Mouse (Mus musculus) embryo, embryonic 11.5 days (tissue): Measurements from ENCODE around the gene H2-DMb1.

Experiments
- DNase-seq: peaks from one replicate; pipeline ENCODE4 v3.0.0-alpha.2; 2012; ENCODE audit warnings: low read depth, low spot score

Gene H2-DMb1

GRCm38 (mm10) chr17:34188986-34189385 is 36.1 kb downstream of the H2-DMb1 start:
- no peak for DNase-seq

DNA sequence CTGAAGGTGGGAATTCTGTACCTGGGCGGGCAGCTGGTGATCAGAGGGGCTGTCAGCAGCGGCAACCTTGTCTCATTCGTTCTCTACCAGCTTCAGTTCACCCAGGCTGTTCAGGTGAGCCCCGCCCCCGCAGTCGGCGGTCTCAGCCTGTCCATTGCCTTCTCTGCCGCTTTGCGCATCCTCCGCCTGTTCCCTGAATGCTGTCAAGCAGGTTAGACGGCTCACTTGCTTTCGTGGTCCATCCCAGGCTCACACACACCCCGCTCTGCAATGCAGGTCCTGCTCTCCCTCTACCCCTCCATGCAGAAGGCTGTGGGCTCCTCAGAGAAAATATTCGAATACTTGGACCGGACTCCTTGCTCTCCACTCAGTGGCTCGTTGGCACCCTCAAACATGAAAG is 40.0 kb downstream of the H2-DMb1 start:
- DNase-seq: no peak

- DNase-seq: no peak
These were observed 40.6 kb downstream of the H2-DMb1 start for GRCm38 (mm10) chr17:34193468-34193867.

DNA sequence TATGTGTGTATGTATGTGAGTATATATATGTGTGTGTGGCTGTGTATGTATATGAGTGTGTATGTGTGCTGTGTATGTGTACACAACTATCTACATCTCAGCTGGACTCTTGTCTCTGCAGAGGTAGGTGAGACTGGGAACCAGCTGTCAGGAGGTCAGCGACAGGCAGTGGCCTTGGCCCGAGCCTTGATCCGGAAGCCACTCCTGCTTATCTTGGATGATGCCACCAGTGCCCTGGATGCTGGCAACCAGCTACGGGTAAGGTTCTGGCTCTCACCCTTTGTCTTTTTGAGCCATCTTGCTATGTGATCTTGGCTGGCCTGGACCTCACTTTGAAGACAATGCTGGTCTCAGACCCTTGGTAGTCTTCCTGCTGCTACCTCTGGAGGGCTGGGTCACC is 41.9 kb downstream of the H2-DMb1 start:
- no peak for DNase-seq

DNA sequence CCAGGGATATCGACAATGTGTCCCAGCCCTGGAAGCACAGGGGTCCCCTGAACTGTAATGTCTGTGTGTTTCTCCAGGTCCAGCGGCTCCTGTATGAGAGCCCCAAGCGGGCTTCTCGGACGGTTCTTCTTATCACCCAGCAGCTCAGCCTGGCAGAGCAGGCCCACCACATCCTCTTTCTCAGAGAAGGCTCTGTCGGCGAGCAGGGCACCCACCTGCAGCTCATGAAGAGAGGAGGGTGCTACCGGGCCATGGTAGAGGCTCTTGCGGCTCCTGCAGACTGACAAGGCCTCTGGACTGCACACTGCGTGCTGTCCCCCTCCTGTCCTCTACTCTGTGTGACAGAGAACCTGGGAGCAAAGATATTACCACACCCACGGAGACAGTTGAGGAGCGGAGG is 43.6 kb downstream of the H2-DMb1 start:
- no peak for DNase-seq

DNA sequence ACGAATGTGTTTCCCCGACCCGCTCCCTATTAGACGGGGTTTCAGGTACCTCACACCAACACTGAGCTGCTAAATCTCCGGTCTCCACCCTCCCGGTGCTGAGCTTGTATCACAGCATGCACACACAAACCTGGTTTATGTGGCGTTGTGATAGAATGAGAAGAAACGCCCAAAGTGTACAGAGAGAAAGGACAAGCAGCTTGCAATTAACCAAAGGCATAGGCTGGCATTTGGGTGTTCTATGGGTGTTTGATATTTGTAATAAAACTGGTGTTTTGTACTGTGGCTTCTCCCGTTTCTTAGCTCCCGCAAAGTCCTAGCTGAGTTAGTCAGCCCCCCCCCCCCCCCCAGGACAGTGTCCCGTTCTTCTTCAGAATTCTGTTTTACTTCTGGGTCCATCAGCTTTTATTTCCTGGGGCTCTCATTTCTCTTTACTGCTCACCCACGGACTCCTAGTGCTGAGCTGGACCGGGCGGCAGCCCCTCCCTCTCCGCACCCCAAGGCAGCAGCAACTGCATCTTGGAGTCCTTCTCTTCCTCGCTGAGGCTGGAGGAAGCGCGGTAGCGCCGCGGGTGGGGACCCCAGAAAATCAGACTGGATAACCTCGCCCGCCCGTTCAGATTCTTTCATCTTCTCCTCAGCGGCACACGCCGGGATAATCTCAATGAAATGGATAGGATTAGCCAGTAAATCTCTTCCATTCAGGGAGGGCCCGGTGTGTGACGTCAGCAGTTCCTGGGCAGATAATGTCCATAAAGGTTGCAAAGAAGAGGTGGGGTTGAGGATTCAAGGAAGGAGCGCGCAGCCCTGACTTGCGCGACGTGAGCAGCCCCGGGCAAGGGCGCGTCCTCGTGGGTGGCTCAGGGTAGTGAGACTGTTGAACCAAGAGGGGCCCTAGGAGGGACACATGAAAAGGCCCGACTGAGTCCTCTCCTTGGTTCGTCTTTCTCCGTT is 44.3 kb downstream of the H2-DMb1 start, which contains the start of gene Psmb8:
Psmb8 (plus strand) TSS at position 781 of the 954 bp plus-strand sequence.
- peak; percentile 57 for DNase-seq

GRCm38 (mm10) chr17:34197904-34198520 is 45.1 kb downstream of the H2-DMb1 start:
- no peak for DNase-seq

DNA sequence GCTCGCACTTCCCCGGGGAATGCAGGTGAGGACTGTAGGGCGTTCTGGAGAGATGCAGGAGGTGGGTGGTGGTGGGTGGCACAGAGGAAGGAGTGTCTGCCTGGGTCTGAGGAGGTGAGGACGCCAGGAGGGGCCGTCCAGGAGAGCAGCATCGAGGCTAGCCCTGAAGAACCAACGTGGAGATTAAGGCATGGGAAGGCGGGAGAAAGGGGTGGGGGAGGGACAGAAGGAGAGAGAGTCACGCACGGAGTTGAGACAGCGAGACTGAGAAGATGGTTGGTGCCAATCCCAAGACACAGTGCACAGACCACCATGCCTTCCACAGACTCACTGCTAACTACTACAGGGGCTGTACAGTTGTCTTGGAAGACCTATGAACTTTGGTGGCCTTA is 45.6 kb downstream of the H2-DMb1 start:
- no peak for DNase-seq

DNA sequence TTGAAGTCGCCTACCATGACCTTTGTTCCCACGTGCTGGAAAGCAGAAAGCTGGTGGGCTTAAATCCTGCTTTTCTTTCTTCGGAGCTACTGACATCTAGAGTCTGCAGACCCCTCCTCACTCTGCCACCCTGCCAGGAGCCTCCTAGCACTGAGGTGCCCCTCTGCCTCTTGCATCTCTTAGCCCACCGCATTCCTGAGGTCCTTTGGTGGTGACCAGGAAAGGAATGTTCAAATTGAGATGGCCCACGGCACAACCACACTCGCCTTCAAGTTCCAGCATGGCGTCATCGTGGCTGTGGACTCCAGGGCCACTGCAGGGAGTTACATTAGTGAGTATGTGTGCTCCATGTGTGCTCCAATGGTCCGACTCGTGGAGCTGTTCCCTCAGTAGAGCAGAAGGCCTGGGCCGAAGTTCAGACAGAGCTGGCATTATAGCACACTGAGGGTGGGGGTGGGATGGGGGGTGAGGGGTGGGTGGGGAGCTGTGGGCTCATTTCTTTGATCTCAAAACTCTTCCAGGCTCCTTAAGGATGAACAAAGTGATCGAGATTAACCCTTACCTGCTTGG is 46.3 kb downstream of the H2-DMb1 start:
- no peak for DNase-seq

DNA sequence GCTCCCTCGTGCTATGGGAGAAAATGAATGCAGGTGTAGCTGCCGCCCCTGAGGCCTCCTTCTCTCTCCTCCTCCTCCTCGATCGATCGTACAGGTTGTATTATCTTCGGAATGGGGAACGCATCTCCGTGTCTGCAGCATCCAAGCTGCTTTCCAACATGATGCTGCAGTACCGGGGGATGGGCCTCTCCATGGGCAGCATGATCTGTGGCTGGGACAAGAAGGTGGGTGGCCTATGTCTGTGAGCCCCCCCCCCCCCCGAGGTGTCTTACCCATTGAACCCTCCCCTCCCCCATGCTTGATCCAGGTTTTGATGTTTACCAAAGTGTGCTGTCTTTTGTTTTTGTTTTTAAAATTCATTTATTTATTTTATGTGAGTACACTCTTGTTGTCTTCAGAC is 47.2 kb downstream of the H2-DMb1 start:
- DNase-seq: no peak

GRCm38 (mm10) chr17:34200772-34201505 is 48.1 kb downstream of the H2-DMb1 start:
- DNase-seq: no peak

GRCm38 (mm10) chr17:34201506-34202055 is 48.7 kb downstream of the H2-DMb1 start:
- no peak for DNase-seq

GRCm38 (mm10) chr17:34202760-34203442 is 50.0 kb downstream of the H2-DMb1 start:
- DNase-seq: no peak

DNA sequence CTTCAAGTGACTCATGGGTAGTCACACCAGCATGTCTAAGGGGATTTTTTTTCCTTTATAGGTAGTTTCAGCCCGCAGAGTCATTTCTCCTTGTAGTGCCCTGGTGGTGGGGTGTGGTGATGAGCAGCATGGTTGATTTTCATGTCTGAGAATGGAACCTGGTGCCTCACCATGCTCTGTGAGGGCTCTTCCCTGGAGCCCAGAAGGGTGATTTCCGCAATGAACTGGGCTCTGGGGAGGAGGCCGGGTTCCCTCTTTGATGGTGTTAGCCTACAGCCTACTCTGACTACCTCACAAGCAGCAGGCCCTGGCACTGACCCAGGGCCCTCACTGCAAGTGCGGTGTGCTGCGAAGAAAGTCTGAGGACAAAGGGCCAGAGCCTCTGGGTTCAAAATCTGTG is 50.6 kb downstream of the H2-DMb1 start, which contains the start of gene Tap2:
Tap2 (plus strand) TSS at position 84 of the 400 bp plus-strand sequence.
- DNase-seq: no peak

DNA sequence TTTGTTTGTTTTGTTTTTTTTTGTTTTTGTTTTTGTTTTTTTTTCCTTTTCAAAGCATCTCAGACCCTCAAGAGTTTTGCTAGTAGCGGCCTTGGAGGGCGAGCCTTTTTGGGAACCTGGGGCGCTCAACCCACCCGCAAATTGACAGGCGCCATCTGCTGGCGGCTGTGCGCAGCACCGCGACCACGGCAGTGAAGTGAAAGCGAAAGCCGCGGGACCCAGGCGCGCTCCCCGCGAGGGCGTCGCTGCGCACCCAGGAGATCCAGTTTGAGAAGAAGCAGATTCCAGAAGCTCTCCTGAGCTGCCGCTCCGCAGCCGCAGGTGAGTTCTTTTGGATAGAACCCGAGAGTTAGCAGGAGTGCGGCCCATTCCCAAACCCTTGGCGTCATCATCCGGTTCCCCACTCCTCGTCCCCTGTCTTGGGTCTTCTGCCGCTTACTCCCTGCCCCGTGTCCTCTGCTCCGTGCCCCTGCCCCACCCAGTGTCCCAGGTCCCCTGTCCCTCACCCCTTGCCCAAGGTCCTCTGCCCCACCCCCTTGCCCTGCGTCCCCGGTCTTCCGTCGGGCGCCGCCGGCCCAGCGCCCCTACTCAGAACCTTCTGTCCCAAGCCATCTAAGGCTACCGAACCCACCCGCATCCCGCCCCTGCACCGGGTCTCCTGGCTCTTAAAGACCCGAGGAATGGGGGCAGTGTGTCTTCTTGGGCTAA is 51.6 kb downstream of the H2-DMb1 start:
- DNase-seq: peak; percentile 65

DNA sequence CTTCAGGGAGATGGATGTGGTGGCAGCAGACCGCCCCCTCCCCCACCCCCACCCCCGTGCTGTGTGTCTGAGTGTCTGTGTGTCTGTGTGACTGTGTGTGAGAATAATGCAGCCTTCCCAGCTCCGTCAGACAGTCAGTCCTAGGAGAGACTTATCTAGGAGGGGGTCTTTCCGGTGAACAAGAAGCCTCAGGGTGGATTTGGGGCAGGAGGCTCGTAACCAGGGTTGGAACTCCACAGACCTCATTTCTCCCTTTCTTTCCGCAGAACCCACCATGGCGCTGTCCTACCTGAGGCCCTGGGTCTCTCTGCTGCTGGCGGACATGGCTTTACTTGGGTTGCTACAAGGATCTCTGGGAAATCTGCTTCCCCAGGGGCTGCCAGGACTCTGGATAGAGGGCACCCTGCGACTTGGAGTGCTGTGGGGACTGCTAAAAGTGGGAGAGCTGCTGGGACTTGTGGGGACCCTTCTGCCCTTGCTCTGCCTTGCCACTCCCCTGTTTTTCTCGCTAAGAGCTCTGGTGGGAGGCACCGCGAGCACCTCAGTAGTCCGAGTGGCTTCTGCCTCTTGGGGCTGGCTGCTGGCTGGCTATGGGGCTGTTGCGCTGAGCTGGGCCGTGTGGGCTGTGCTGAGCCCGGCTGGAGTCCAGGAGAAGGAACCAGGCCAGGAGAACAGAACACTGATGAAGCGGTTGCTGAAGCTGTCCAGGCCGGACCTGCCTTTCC is 52.3 kb downstream of the H2-DMb1 start:
- no peak for DNase-seq

DNA sequence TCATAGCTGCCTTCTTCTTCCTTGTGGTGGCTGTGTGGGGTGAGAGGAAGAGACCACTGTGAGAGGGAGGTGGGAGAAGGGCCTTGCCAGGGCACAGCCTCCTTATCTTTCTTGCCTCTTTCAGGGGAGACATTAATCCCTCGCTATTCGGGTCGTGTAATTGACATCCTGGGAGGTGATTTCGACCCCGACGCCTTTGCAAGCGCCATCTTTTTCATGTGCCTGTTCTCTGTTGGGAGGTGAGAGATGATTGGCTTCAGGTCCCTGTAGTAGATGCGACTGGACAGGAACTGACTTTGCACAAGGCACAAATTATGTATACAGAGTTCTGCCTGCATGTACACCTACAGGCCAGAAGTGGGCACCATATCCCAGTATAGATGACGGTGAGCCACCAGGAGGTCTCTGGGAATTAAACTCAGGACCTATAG is 52.9 kb downstream of the H2-DMb1 start:
- no peak for DNase-seq

- no peak for DNase-seq
These were observed 53.9 kb downstream of the H2-DMb1 start for GRCm38 (mm10) chr17:34206731-34207130.

DNA sequence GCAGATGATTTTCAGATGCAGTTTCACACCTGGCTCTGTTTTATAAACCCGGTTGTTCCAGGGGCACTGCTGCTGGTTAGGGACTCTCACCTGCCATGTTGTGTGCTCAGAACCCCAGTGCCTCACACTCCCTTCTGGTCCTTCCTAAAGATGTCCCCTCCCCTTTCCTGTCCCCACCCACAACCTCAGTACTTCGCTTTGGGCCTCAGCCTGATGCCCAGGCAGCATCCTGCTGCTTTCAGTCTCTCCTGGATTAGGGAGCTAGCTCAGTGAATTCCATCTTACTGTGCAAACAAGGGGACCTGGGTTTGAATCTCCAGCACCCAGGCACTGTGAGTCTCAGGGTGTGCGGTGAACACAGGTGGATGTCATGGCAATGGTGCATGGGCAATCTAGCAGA is 54.6 kb downstream of the H2-DMb1 start:
- DNase-seq: no peak

GRCm38 (mm10) chr17:34207866-34208265 is 55.0 kb downstream of the H2-DMb1 start:
- DNase-seq: no peak
